Comparison of ENCODE assay signal across 8 mouse cellular contexts in genomic region chr13:54589414-54589995, GRCm38 (mm10). TPM values are rescaled to one million over a fixed set of nuclear protein-coding genes. Genes with fewer than 3 reads are reported as not detected.
DNase-seq lines count a peak whose midpoint lies in the region; ATAC-seq and TF ChIP-seq lines count a peak whose summit lies in the region.

No protein-coding gene starts in this region.

- no peaks in the 10 kb centered on the region for H3K36me3 ChIP-seq in heart, adult 2 months (ENCODE audit: control insufficient read depth, insufficient read depth, low read length)
- peaks cover 79% of the 10 kb centered on the region for H3K36me3 ChIP-seq in E14TG2a.4 (ENCODE audit: insufficient read depth, low read length)
- H3K36me3 ChIP-seq in forebrain, postnatal 0 days (ENCODE audit: insufficient read depth), result peaks cover 34% of the 10 kb centered on the region
- peaks cover 18% of the 10 kb centered on the region for H3K36me3 ChIP-seq in liver, postnatal 0 days (replicated peaks; ENCODE audit: insufficient read depth, low read length)

- H3K9ac ChIP-seq in heart, adult 2 months (ENCODE audit: low read depth, low read length), result peak overlapping the region; percentile 60
- H3K9ac ChIP-seq in forebrain, postnatal 0 days, result peak overlapping the region; percentile 79
- peak overlapping the region; percentile 84 for H3K9ac ChIP-seq in liver, postnatal 0 days (replicated peaks)

- no peak for DNase-seq in heart, adult 2 months
- DNase-seq in heart, adult 9 months (ENCODE audit: low spot score in 2 of 2), result no peak
- no peak for DNase-seq in forebrain, postnatal 0 days
- no peak for DNase-seq in liver, postnatal 0 days
- DNase-seq in cerebellum, adult 11 months, result no peak
- DNase-seq in layer of hippocampus, adult 9-11 months, result no peak
- DNase-seq in kidney, adult 11 months, result no peak

- peak overlapping the region; percentile 94 for H3K27ac ChIP-seq in heart, adult 2 months
- peak overlapping the region; percentile 90; the same call in 1 of the 2 replicates for H3K27ac ChIP-seq in forebrain, postnatal 0 days (ENCODE audit: low read depth, low read length)
- H3K27ac ChIP-seq in liver, postnatal 0 days (ENCODE audit: low read depth), result peak overlapping the region; percentile 74

- TF ChIP-seq CTCF in heart, adult 2 months (IDR thresholded peaks at IDR 0.05), result no peak
- TF ChIP-seq CTCF in E14TG2a.4 (conservative IDR thresholded peaks at IDR 0.05; ENCODE audit: low read length), result no peak
- no peak for TF ChIP-seq CTCF in forebrain, postnatal 0 days (IDR thresholded peaks at IDR 0.05; ENCODE audit: low read depth)
- no peak for TF ChIP-seq CTCF in liver, postnatal 0 days (IDR thresholded peaks at IDR 0.05; ENCODE audit: low read depth)

- ATAC-seq in forebrain, postnatal 0 days, result peak; percentile 5
- ATAC-seq in liver, postnatal 0 days, result peak; percentile 16

- no peaks in the 10 kb centered on the region for H3K9me3 ChIP-seq in E14TG2a.4 (ENCODE audit: low read length)
- H3K9me3 ChIP-seq in forebrain, postnatal 0 days (ENCODE audit: low read length), result no peaks in the 10 kb centered on the region
- no peaks in the 10 kb centered on the region for H3K9me3 ChIP-seq in liver, postnatal 0 days (ENCODE audit: low read length)

- peak overlapping the region; percentile 74 for H3K4me2 ChIP-seq in forebrain, postnatal 0 days (ENCODE audit: low read depth)
- peak overlapping the region; percentile 97 for H3K4me2 ChIP-seq in liver, postnatal 0 days (ENCODE audit: low read depth, low read length)

- no peaks in the 10 kb centered on the region for H3K27me3 ChIP-seq in heart, adult 2 months (ENCODE audit: control insufficient read depth, insufficient read depth, low read length)
- no peaks in the 10 kb centered on the region for H3K27me3 ChIP-seq in E14TG2a.4 (ENCODE audit: insufficient read depth, low read length)
- H3K27me3 ChIP-seq in forebrain, postnatal 0 days (ENCODE audit: insufficient read depth, low read length), result no peaks in the 10 kb centered on the region
- H3K27me3 ChIP-seq in liver, postnatal 0 days (ENCODE audit: insufficient read depth, low read length), result no peaks in the 10 kb centered on the region

- no peak for TF ChIP-seq POLR2A in heart, adult 2 months (IDR thresholded peaks at IDR 0.05; ENCODE audit: insufficient read depth, low read depth, low read length)

- WGBS in heart, adult 2 months, result 1% methylated on average over 24 of the region's 24 CpGs
- 2% methylated on average over 24 of the region's 24 CpGs for WGBS in forebrain, postnatal 0 days
- under 1% methylated on average over 24 of the region's 24 CpGs for WGBS in liver, postnatal 0 days (ENCODE audit: insufficient replicate concordance)

- H3K4me1 ChIP-seq in heart, adult 2 months (ENCODE audit: control insufficient read depth, insufficient read depth, low read length), result peaks cover 4% of the 10 kb centered on the region
- peaks cover 61% of the 10 kb centered on the region for H3K4me1 ChIP-seq in E14TG2a.4 (replicated peaks; ENCODE audit: low read depth, low read length)
- peaks cover 9% of the 10 kb centered on the region; the same call in 1 of the 2 replicates for H3K4me1 ChIP-seq in forebrain, postnatal 0 days (ENCODE audit: insufficient read depth)
- H3K4me1 ChIP-seq in liver, postnatal 0 days (ENCODE audit: insufficient read depth), result peaks cover 7% of the 10 kb centered on the region

- TF ChIP-seq EP300 in heart, adult 2 months (IDR thresholded peaks at IDR 0.05; ENCODE audit: insufficient read depth, low read depth, low read length), result no peak
- no peak for TF ChIP-seq EP300 in liver, postnatal 0 days (IDR thresholded peaks at IDR 0.05; ENCODE audit: low read depth)

- intact Hi-C loops in heart, adult 2 months (cut with DNase I), result no loop called here

- peaks cover 1% of the 10 kb centered on the region; the same call in 1 of the 2 replicates for H3K79me2 ChIP-seq in heart, adult 2 months (replicated peaks; ENCODE audit: control insufficient read depth, insufficient read depth, low read length)

- H3K4me3 ChIP-seq in heart, adult 2 months, result peak overlapping the region; percentile 65
- H3K4me3 ChIP-seq in E14TG2a.4 (replicated peaks; ENCODE audit: low read length), result peak overlapping the region; percentile 97
- H3K4me3 ChIP-seq in forebrain, postnatal 0 days (ENCODE audit: low read depth, low read length), result peak overlapping the region; percentile 62
- peak overlapping the region; percentile 85 for H3K4me3 ChIP-seq in liver, postnatal 0 days (ENCODE audit: low read depth, low read length)

RNA-seq across cellular contexts. Expression of gene Nop16, which starts 0.4 kb away (rescaled TPM):
- 10 to 100 TPM; 16.5 to 17.1 TPM for total RNA-seq in heart, adult 2 months (2021)
- polyA plus RNA-seq in heart, adult 2 months (2012; rRNA removed), result 5.9 and 10.0 TPM in 2 replicates
- total RNA-seq in forebrain, postnatal 0 days (2014; rRNA removed), result 37.5 and 44.6 TPM in 2 replicates
- 58.0 and 64.6 TPM in 2 replicates for polyA plus RNA-seq in forebrain, postnatal 0 days (2015; fragmentation: Nextera tagmentation; extraction: Ambion mirVana)
- polyA plus RNA-seq in liver, postnatal 0 days (2015; fragmentation: Nextera tagmentation; extraction: Ambion mirVana), result 41.1 and 42.3 TPM in 2 replicates

RNA-seq across cellular contexts. Expression of gene Higd2a, which starts 0.5 kb away (rescaled TPM):
- 100 to 1,000 TPM; 169 to 189 TPM for total RNA-seq in heart, adult 2 months (2021)
- 189 and 270 TPM in 2 replicates for polyA plus RNA-seq in heart, adult 2 months (2012; rRNA removed)
- total RNA-seq in forebrain, postnatal 0 days (2014; rRNA removed), result 110 and 148 TPM in 2 replicates
- polyA plus RNA-seq in forebrain, postnatal 0 days (2015; fragmentation: Nextera tagmentation; extraction: Ambion mirVana), result 326 and 343 TPM in 2 replicates
- 169 and 176 TPM in 2 replicates for polyA plus RNA-seq in liver, postnatal 0 days (2015; fragmentation: Nextera tagmentation; extraction: Ambion mirVana)

RNA-seq across cellular contexts. Expression of gene Arl10, which starts 14.7 kb away (rescaled TPM):
- 1 to 10 TPM; 6.2 to 6.8 TPM for total RNA-seq in heart, adult 2 months (2021)
- 8.9 and 11.8 TPM in 2 replicates for polyA plus RNA-seq in heart, adult 2 months (2012; rRNA removed)
- total RNA-seq in forebrain, postnatal 0 days (2014; rRNA removed), result 123 and 163 TPM in 2 replicates
- polyA plus RNA-seq in forebrain, postnatal 0 days (2015; fragmentation: Nextera tagmentation; extraction: Ambion mirVana), result 58.3 and 69.5 TPM in 2 replicates
- polyA plus RNA-seq in liver, postnatal 0 days (2015; fragmentation: Nextera tagmentation; extraction: Ambion mirVana), result 7.0 and 7.1 TPM in 2 replicates

RNA-seq across cellular contexts. Expression of gene Cltb, which starts 21.6 kb away (rescaled TPM):
- total RNA-seq in heart, adult 2 months (2021), result 100 to 1,000 TPM in 1 of 2 experiments, 10 to 100 TPM in 1; 96.6 to 105 TPM
- 51.2 and 64.1 TPM in 2 replicates for polyA plus RNA-seq in heart, adult 2 months (2012; rRNA removed)
- total RNA-seq in forebrain, postnatal 0 days (2014; rRNA removed), result 224 and 233 TPM in 2 replicates
- 278 and 284 TPM in 2 replicates for polyA plus RNA-seq in forebrain, postnatal 0 days (2015; fragmentation: Nextera tagmentation; extraction: Ambion mirVana)
- polyA plus RNA-seq in liver, postnatal 0 days (2015; fragmentation: Nextera tagmentation; extraction: Ambion mirVana), result 29.0 and 30.2 TPM in 2 replicates

RNA-seq across cellular contexts. Expression of gene 4833439L19Rik, which starts 24.3 kb away (rescaled TPM):
- total RNA-seq in heart, adult 2 months (2021), result 10 to 100 TPM; 84.8 to 93.1 TPM
- 114 and 175 TPM in 2 replicates for polyA plus RNA-seq in heart, adult 2 months (2012; rRNA removed)
- 184 and 216 TPM in 2 replicates for total RNA-seq in forebrain, postnatal 0 days (2014; rRNA removed)
- 235 and 263 TPM in 2 replicates for polyA plus RNA-seq in forebrain, postnatal 0 days (2015; fragmentation: Nextera tagmentation; extraction: Ambion mirVana)
- polyA plus RNA-seq in liver, postnatal 0 days (2015; fragmentation: Nextera tagmentation; extraction: Ambion mirVana), result 40.9 and 41.6 TPM in 2 replicates
